Mouse (Mus musculus) C2C12 (cell line): ENCODE data around the gene Slc4a5. TPM values are rescaled to one million over a fixed set of nuclear protein-coding genes. Genes with fewer than 3 reads are reported as not detected.

ENCODE experiments used
- H3K27me3 ChIP-seq: one replicate; pipeline ENCODE4 v1.6.1; 2011; ENCODE audit not compliant: control insufficient read depth, insufficient read depth, insufficient read length
- H3K36me3 ChIP-seq: one replicate; pipeline ENCODE4 v1.6.1; 2011; ENCODE audit not compliant: control insufficient read depth, insufficient read depth
- H3K4me3 ChIP-seq: one replicate; pipeline ENCODE4 v1.5.1; 2011; ENCODE audit warnings: mild to moderate bottlenecking, control low read depth; ENCODE audit not compliant: poor library complexity, insufficient read depth, severe bottlenecking
- H3K79me2 ChIP-seq: one replicate; pipeline ENCODE4 v1.6.1; 2011; ENCODE audit not compliant: control insufficient read depth, insufficient read depth
- H3K79me3 ChIP-seq: one replicate; pipeline ENCODE4 v1.6.1; 2011; ENCODE audit warnings: low read depth, control low read depth
- H3ac ChIP-seq: one replicate; pipeline ENCODE3; 2011; ENCODE audit warnings: low read depth; ENCODE audit not compliant: control insufficient read depth, insufficient read length
- CEBPB ChIP-seq: IDR thresholded peaks from one replicate; pipeline ENCODE4 v1.6.1; 2011; ENCODE audit warnings: low read depth, mild to moderate bottlenecking, control low read depth, moderate library complexity
- CTCF ChIP-seq: IDR thresholded peaks from one replicate; pipeline ENCODE4 v1.5.1; 2011; ENCODE audit not compliant: control insufficient read depth, insufficient read depth, insufficient read length
- FOSL1 ChIP-seq: IDR thresholded peaks from one replicate; pipeline ENCODE4 v1.8.0; 2011; ENCODE audit warnings: mild to moderate bottlenecking, low read length; ENCODE audit not compliant: poor library complexity, insufficient read depth, severe bottlenecking
- MAX ChIP-seq: IDR thresholded peaks from one replicate; pipeline ENCODE4 v1.6.1; 2011; ENCODE audit warnings: mild to moderate bottlenecking, control low read depth
- MYOD1 ChIP-seq: IDR thresholded peaks from one replicate; pipeline ENCODE4 v1.6.1; 2011; ENCODE audit warnings: low read depth; ENCODE audit not compliant: control insufficient read depth, insufficient read length
- MYOG ChIP-seq: IDR thresholded peaks from one replicate; pipeline ENCODE4 v1.6.1; 2011; ENCODE audit not compliant: control insufficient read depth, insufficient read length; ENCODE audit errors: extremely low read depth
- USF1 ChIP-seq: IDR thresholded peaks from one replicate; pipeline ENCODE4 v1.6.1; 2011; ENCODE audit warnings: low read depth, mild to moderate bottlenecking, control low read depth, moderate library complexity
- polyA plus RNA-seq: library from polyadenylated mRNA; unstranded; fragments of >200 nt; fragmentation: generic; extraction: Trizol; gene quantifications from one replicate; pipeline ENCODE4 v1.2.1, GENCODE M21; 2012; ENCODE audit warnings: missing spikeins

The Slc4a5 gene
- polyA plus RNA-seq, 1 experiment = 0.04 TPM

- no peaks in the 10 kb centered on the region for H3K79me2 ChIP-seq
- peaks cover 22% of the 10 kb centered on the region for H3K27me3 ChIP-seq
- no peak overlapping the region for H3K4me3 ChIP-seq
- no peak overlapping the region for H3ac ChIP-seq
- H3K36me3 ChIP-seq = no peaks in the 10 kb centered on the region
- no peaks in the 10 kb centered on the region for H3K79me3 ChIP-seq
- TF ChIP-seq CEBPB (no peak), CTCF (no peak), MYOD1 (no peak), MAX (no peak), FOSL1 (no peak), USF1 (no peak), MYOG (no peak)
Observed at GRCm38 (mm10) chr6:83278881-83279280, 59.3 kb downstream of the Slc4a5 start.

DNA sequence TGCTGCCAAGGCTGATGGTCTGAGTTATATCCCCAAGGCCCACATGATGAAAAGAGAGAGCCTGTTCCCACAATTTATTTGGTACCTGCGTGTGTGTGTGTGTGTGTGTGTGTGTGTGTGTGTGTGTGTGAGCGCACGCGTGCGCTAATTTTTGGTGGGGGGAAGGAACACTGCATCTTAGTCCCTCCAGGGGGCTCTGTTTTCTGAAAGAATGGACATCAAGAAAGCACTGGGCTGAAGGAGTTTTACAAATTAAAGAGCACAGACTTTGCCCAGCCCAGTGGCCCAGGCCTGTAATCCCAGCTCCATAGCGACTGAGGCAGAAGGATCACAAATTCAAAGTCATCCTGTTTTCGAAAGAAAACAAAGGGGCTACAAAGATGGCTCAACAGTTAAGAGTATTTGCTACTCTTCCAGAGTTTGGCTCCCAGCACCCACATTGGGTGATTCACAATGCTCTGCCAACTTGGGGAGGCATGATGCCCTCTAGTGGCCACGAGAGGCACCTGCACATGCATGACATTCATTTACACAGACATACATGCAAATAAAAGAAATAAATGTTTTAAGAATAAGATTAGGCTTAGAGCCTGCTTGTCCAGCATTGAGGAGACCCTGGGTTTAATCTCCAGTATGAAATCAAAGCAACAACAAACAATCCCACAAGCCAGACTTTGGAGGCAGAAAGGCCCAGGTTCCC lies 60.8 kb downstream of the Slc4a5 start:
- Histone ChIP-seq H3K79me3 (no peaks in the 10 kb centered on the region), H3ac (no peak overlapping the region), H3K4me3 (no peak overlapping the region), H3K79me2 (no peaks in the 10 kb centered on the region), H3K27me3 (peaks cover 28% of the 10 kb centered on the region), H3K36me3 (no peaks in the 10 kb centered on the region)
- peak; percentile 42 for TF ChIP-seq MAX
- no peak for TF ChIP-seq CEBPB
- TF ChIP-seq USF1 = no peak

- Histone ChIP-seq H3K27me3 (peaks cover 4% of the 10 kb centered on the region), H3ac (no peak overlapping the region), H3K79me3 (no peaks in the 10 kb centered on the region), H3K4me3 (no peak overlapping the region), H3K36me3 (peaks cover 22% of the 10 kb centered on the region), H3K79me2 (no peaks in the 10 kb centered on the region)
- TF ChIP-seq CTCF (no peak), MAX (no peak), MYOD1 (no peak), CEBPB (no peak), MYOG (no peak), USF1 (no peak), FOSL1 (no peak)
Observed at GRCm38 (mm10) chr6:83300447-83301229, 81.0 kb downstream of the Slc4a5 start.

DNA sequence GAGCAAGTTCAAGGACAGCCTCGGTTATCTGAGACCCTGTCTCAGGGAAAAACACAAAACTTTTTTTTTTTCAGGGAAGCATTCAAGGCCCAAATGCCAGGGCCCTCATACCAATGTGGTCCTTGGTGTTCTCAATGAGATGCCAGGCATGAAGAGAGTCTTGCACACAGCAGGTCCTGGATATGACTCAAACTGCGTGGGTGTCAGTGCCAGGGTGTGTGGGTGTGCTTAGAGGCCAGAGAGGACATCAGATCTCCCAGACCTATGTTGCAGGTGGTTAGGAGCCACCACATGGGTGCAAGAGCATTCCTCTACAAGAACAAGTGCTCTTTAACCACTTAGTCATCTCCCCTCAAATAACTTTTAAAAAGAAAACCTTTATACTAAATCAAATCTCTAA lies 81.7 kb downstream of the Slc4a5 start:
- Histone ChIP-seq H3K79me2 (no peaks in the 10 kb centered on the region), H3K79me3 (no peaks in the 10 kb centered on the region)

DNA sequence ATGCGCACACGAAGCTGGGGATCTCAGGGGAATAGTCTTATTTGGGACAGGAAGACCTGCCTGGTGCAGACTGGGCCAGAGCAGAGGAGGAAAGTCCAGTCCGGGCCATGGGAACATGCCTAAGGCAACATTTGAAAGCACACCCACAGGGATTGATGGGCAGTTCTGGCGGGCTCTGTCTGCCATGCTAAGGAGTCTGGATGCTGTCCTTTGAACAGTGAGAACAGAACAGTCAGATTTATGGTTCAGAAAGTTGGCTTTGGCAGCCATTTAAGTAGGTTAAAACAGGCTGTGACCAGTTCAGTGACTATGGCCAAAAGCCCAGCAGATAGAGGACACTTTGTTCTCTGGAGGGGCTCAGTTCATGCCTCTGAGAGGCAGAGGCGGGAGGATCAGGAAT lies 82.6 kb downstream of the Slc4a5 start:
- Histone ChIP-seq H3K27me3 (peaks cover under 1% of the 10 kb centered on the region), H3K79me3 (no peaks in the 10 kb centered on the region), H3K36me3 (peaks cover 38% of the 10 kb centered on the region), H3K4me3 (no peak overlapping the region), H3ac (no peak overlapping the region), H3K79me2 (no peaks in the 10 kb centered on the region)
- TF ChIP-seq MAX (no peak), FOSL1 (no peak), USF1 (no peak), MYOG (no peak), CEBPB (no peak), MYOD1 (no peak), CTCF (no peak)

More for the DNA sequence above, 81.7 kb downstream of the Slc4a5 start:
- H3K36me3 ChIP-seq = peaks cover 28% of the 10 kb centered on the region
- H3ac ChIP-seq = no peak overlapping the region
- no peak overlapping the region for H3K4me3 ChIP-seq
- peaks cover 3% of the 10 kb centered on the region for H3K27me3 ChIP-seq
- TF ChIP-seq MYOD1 (no peak), CEBPB (no peak), MAX (no peak), CTCF (no peak), FOSL1 (no peak), MYOG (no peak), USF1 (no peak)
